Mouse (Mus musculus) adrenal gland (tissue): ENCODE results near the gene Hist1h3g.
"Not testable (repeated sequence)": the region's sequence is repeated elsewhere in the genome, so short reads cannot be mapped to it uniquely, and the experiment has no call there.

Experiments used
- intact Hi-C: fragments of 180-260 bp; cut with DNase I; formaldehyde crosslinking; loops from one replicate; pipeline ENCODE4 v1.15.1; 2025

The Hist1h3g gene

DNA sequence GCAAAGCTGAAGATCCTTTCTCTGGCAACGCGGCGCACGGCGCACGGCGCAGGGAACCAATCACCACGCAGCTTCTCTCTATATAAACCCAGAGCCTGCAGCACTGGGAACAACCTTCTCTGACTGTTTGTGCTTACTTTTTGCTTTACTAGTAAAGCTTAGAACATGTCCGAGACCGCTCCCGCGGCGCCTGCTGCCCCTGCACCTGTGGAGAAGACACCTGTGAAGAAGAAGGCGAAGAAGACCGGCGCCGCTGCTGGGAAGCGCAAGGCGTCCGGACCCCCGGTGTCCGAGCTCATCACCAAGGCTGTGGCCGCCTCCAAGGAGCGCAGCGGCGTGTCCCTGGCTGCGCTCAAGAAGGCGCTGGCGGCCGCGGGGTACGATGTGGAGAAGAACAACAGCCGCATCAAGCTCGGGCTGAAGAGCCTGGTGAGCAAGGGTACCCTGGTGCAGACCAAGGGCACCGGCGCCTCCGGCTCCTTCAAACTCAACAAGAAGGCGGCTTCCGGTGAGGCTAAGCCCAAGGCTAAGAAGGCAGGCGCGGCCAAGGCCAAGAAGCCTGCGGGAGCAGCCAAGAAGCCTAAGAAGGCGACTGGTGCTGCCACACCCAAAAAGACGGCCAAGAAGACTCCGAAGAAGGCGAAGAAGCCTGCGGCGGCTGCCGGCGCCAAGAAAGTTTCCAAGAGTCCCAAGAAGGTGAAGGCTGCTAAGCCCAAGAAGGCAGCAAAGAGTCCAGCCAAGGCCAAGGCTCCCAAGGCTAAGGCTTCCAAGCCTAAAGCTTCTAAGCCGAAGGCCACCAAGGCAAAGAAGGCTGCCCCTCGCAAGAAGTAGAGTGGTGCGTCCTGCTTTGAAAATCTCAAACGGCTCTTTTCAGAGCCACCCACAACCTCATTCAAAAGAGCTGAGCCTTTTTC, 20.0 kb downstream of the Hist1h3g start:
- intact Hi-C loops, result no loop called here

DNA sequence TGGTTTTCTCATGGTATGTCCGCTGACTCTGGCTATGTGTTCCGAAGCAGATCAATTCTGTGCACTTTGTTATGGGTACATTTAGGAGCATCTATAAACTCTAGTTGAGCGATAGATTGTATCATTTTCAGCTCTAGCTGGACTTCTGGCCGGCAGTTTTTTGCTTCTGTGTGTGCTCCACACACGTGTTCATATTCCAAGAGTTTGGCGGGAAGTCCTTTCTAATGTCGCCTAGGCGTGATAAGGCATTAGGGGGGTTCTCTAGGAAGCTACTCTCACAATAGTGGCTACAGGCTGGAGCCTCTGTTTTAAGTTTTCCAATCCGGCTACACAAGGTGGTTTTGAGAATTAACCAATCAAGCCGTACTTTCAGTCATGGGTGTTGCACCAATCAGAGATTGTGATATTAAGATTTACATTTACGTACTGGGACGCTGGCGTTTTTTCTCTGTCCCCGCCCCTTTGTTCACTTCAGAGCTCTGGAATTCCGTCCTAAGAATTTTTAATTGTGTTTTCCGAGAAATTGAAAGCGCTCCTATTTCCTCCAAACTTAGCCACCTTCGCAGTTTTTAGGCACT, 20.7 kb downstream of the Hist1h3g start:
- intact Hi-C loops, result no loop called here

- intact Hi-C loops, result no loop called here
Observed at GRCm38 (mm10) chr13:23556906-23557305, 21.7 kb downstream of the Hist1h3g start.

- intact Hi-C loops, result not testable (repeated sequence)
Observed at GRCm38 (mm10) chr13:23560699-23561098, 25.5 kb downstream of the Hist1h3g start.

DNA sequence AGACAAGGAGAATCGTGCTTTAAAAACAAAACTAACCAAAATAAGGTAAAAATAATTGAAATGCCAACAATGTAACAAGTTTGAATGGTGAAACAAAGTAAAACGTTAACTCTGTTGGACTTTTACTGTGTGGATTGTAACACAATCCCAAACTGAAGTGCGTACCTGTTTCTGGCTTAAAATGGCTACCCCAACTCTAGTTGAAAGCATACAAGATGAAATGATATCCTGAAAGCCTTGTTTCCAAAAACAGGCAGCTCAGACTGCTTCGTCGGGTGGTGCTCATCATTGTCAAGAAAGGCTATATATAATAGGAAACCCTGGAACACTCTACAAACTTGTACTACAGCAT, 26.3 kb downstream of the Hist1h3g start:
- intact Hi-C loops, result not testable (repeated sequence)

- intact Hi-C loops, result not testable (repeated sequence)
Observed at GRCm38 (mm10) chr13:23561883-23562659, 26.8 kb downstream of the Hist1h3g start, which contains the start of gene Hist1h3e. Gene Hist1h3e (minus strand): TSS chr13:23562369.

- intact Hi-C loops, result no loop called here
Observed at GRCm38 (mm10) chr13:23562699-23563462, 27.7 kb downstream of the Hist1h3g start.

- intact Hi-C loops, result no loop called here
Observed at GRCm38 (mm10) chr13:23564482-23564881, 29.3 kb downstream of the Hist1h3g start.

DNA sequence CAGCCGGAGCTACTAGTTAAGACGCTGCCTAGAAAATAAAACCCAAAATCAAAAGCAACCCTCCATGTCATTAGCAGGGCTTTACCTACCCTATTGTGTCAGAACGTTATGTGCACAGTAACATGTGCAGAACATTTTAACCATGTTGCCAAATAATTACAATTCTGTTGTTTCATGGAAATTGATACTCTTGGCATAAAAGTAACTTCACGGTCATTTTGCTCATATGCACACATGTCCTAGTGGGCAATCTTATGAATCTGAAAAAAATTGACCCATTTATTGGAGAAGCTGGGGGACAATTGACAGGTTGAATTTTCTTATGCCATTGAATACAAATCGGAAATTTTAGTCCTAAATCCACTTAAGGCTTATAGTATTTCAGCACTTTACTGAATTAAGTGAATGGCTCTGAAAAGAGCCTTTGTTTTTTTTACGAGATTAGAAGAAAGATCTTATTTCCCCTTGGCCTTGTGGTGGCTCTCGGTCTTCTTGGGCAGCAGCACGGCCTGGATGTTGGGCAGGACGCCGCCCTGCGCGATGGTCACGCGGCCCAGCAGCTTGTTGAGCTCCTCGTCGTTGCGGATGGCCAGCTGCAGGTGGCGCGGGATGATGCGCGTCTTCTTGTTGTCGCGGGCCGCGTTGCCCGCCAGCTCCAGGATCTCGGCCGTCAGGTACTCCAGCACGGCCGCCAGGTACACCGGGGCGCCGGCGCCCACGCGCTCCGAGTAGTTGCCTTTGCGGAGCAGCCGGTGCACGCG, 35.2 kb downstream of the Hist1h3g start:
- intact Hi-C loops, result not testable (repeated sequence)

DNA sequence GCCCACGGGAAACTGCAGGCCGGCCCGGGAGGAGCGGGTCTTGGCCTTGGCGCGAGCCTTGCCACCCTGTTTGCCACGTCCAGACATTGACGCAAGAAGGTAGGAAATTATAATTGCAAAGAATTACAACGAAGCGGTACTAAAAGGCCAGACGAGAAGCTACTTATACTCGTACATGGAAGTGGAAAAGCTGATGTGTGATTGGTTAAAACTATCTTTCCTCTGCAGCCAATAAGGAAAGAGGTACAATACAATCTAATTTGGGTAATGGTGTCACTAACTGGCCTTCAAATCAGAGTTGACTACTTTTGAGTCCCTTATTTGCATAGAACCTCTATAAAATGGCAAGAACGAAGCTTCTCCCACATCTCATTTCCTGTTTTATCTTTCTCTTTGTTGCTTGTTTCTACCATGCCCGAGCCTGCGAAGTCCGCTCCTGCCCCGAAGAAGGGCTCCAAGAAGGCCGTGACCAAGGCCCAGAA, 35.8 kb downstream of the Hist1h3g start, which contains the start of the genes Hist1h2ae and Hist1h2bg:
Gene Hist1h2ae, minus strand, starts transcription at position 199 of the 482 bp plus-strand sequence.
Gene Hist1h2bg, plus strand, starts transcription at position 375 of the 482 bp plus-strand sequence.
- intact Hi-C loops, result no loop called here

- intact Hi-C loops, result not testable (repeated sequence)
Observed at GRCm38 (mm10) chr13:23571504-23572217, 36.4 kb downstream of the Hist1h3g start.

DNA sequence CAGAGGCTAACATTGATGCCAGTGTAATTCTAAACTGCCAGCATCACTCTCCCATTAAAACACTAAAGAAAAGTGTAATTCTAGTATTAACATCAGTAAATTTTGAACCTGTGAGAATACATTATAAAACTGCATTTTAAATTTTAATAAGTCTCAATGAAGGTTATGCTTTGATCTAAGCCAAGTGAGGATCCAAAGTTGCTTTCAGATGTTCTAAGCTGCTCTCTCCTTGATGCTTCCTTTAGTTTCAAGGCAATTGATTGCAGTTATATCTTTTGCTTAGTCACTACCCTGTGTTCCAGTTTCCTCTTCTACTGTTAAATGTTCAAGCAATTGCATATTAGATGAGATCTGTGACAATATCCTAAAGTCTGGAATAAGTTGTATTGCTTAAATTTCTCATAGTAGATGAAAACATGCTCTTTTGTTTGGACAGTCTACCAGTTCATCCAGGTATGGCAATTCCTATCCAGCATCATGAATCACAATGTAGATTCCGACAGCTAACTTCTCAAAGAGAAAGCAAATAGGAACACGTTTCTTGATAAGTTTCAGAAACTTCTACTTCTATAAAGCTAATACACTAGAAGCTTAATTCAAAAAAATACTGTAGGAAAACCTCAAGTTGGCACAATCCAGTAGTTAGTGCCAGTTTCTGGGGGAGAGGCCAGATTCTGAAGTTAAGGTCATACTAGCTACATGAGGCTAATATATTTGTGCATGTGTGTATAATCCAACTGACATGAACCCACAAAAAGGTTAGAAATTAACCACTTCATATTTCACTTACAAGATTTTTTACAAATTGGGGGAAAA, 37.2 kb downstream of the Hist1h3g start:
- intact Hi-C loops, result no loop called here

DNA sequence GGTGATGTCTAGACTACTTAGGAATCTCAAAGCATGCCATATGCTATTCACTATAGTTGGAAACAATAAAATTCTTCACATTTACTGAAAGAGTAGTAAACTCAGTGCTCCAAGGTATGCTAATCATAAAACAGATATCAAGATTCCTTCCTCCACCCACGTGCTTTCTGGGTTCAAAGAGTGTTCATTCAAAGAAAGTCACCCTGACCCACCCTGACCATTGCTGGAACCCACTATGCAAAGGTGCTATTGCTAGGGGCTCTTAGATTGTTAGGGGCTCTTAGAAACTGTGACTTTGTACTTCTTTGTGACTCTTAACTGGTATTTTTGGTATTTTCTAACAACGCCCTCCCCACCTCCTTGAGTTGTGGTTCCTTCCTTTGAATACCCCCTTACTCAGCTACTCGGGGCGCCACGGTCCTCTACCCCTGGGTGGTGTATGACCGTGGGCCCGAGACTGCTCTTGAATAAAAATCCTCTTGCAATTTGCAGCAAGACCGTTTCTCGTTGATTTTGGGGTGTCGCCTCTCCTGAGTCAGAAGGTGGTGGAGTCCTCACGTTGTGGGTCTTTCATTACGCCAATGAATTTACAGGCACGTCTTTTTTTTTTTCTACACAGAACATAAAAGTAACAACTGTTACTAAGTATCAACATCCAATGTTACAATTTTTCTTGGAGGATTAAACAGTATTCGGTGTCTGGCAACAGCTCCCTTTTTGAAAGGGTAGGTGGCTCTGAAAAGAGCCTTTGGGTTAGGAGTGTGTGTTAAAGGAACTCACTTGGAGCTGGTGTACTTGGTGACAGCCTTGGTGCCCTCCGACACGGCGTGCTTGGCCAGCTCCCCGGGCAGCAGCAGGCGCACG, 38.0 kb downstream of the Hist1h3g start:
- intact Hi-C loops, result not testable (repeated sequence)

DNA sequence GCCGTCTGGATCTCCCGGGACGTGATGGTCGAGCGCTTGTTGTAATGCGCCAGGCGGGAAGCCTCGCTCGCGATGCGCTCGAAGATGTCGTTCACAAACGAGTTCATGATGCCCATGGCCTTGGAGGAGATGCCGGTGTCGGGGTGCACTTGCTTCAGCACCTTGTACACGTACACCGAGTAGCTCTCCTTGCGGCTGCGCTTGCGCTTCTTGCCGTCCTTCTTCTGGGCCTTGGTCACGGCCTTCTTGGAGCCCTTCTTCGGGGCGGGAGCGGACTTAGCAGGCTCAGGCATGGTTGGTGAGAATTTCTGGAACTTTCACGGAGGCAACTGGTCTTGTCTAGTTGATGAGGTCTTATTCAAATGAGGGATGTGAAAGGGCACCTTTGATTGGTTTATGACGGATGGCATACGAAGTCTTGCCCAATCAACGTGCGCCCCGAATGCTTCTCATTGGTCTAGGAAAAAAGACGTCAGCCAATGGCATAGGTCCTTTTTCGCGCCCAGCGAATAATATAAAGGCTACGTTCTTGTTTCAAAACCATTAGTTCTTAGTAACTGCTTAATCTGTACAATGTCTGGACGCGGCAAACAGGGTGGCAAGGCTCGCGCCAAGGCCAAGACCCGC, 38.8 kb downstream of the Hist1h3g start, which contains the start of the genes Hist1h2bf and Hist1h2ad:
Gene Hist1h2bf, minus strand, starts transcription at position 299 of the 627 bp plus-strand sequence.
Gene Hist1h2ad, plus strand, starts transcription at position 484 of the 627 bp plus-strand sequence.
- intact Hi-C loops, result not testable (repeated sequence)

DNA sequence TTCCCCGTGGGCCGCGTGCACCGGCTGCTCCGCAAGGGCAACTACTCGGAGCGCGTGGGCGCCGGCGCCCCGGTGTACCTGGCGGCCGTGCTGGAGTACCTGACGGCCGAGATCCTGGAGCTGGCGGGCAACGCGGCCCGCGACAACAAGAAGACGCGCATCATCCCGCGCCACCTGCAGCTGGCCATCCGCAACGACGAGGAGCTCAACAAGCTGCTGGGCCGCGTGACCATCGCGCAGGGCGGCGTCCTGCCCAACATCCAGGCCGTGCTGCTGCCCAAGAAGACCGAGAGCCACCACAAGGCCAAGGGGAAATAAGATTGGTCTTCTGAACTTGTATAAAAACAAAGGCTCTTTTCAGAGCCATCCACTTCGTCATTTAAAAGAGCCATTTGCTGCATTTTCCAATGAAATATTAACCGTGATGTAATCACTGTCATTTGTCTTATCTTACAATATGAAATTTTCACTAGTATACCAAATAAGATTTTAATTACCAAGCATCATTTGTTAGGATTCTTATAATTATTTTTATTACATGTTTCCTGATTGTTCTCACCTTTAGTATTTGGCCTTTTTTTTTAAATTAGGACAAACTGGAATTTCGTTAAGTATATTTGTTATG, 39.4 kb downstream of the Hist1h3g start:
- intact Hi-C loops, result not testable (repeated sequence)

DNA sequence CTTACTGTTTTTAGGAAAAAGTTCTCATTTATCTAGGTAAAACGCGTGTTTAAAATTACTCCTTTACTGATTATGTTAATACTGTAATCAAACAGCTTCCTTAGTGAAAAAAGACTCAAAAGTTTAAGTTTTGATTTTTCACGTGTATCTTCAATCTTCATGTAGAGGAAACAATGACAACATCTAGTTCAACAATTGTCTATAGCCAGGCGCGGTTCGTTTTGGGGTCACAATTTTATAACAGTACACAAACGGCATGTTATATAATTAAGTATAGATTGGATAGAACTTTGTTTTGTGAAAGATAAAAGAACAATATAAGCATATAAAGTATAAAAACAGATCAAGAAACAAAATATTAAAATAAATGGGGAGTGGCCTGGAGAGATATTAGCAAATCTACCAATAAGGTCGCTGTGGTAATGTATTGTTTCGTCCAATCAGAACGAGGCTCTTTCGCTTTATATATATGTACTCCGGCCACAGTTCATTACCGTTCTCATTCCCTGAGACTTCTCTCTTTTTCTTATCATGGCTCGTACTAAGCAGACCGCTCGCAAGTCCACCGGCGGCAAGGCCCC, 40.1 kb downstream of the Hist1h3g start, which contains the start of gene Hist1h3d:
Gene Hist1h3d, plus strand, starts transcription at position 493 of the 581 bp plus-strand sequence.
- intact Hi-C loops, result no loop called here
